9 mouse cellular contexts compared by ENCODE assay signal in genomic region chr4:89427345-89428293, GRCm38 (mm10).
A peak's percentile ranks its signal among the peaks of the same experiment; 100 is the strongest.
DNase-seq lines count a peak whose midpoint lies in the region; ATAC-seq and TF ChIP-seq lines count a peak whose summit lies in the region.
"Had no signal": no experiment of that assay in that cellular context is flagged by ENCODE, and none has a peak within 500 bp of the region (broad histone marks: within the 10 kb centered on the region; RNA-seq: fewer than 3 reads in every experiment).

No protein-coding gene starts in this region.

- peaks cover 6% of the 10 kb centered on the region for H3K4me1 ChIP-seq in embryonic facial prominence, embryonic 10.5 days
- H3K4me1 ChIP-seq in midbrain, embryonic 16.5 days (ENCODE audit: control insufficient read depth, insufficient read depth, low read length), result no peaks in the 10 kb centered on the region
- no peaks in the 10 kb centered on the region for H3K4me1 ChIP-seq in thymus, adult 2 months (replicated peaks; ENCODE audit: control insufficient read depth, insufficient read depth, low read length)
- H3K4me1 ChIP-seq: liver, embryonic 13.5 days had no signal

- H3K9ac ChIP-seq in midbrain, embryonic 16.5 days (ENCODE audit: low read depth, low read length), result no peak overlapping the region
- H3K9ac ChIP-seq: liver, embryonic 13.5 days had no signal

- H3K36me3 ChIP-seq in embryonic facial prominence, embryonic 10.5 days (replicated peaks), result no peaks in the 10 kb centered on the region
- H3K36me3 ChIP-seq in midbrain, embryonic 16.5 days (ENCODE audit: control insufficient read depth, insufficient read depth, low read length), result no peaks in the 10 kb centered on the region
- no peaks in the 10 kb centered on the region for H3K36me3 ChIP-seq in thymus, adult 2 months (ENCODE audit: control insufficient read depth, insufficient read depth, low read length)
- H3K36me3 ChIP-seq: liver, embryonic 13.5 days had no signal

- no peaks in the 10 kb centered on the region for H3K27me3 ChIP-seq in embryonic facial prominence, embryonic 10.5 days (replicated peaks; ENCODE audit: low read depth, poor library complexity, severe bottlenecking)
- no peaks in the 10 kb centered on the region for H3K27me3 ChIP-seq in midbrain, embryonic 16.5 days (ENCODE audit: control insufficient read depth, insufficient read depth, low read depth, low read length)
- H3K27me3 ChIP-seq in thymus, adult 2 months (ENCODE audit: control insufficient read depth, insufficient read depth, low read length), result no peaks in the 10 kb centered on the region
- H3K27me3 ChIP-seq: liver, embryonic 13.5 days had no signal

- no peak overlapping the region for H3K27ac ChIP-seq in embryonic facial prominence, embryonic 10.5 days (replicated peaks)
- H3K27ac ChIP-seq in midbrain, embryonic 16.5 days (ENCODE audit: low read length), result no peak overlapping the region
- no peak overlapping the region for H3K27ac ChIP-seq in thymus, adult 2 months (ENCODE audit: control insufficient read depth, insufficient read depth, low read length)
- H3K27ac ChIP-seq: liver, embryonic 13.5 days had no signal

- TF ChIP-seq POLR2A in thymus, adult 2 months (IDR thresholded peaks at IDR 0.05; ENCODE audit: control insufficient read depth, extremely low read depth, insufficient read depth, low read length, poor library complexity), result no peak

- 56% methylated on average over 9 of the region's 9 CpGs for WGBS in embryonic facial prominence, embryonic 10.5 days
- 54% methylated on average over 9 of the region's 9 CpGs for WGBS in midbrain, embryonic 16.5 days
- 63% methylated on average over 9 of the region's 9 CpGs for WGBS in thymus, adult 2 months

- DNase-seq in urinary bladder, adult 18-20 months (ENCODE audit: low spot score in 2 of 2), result peak; percentile 21 to 46
- DNase-seq in urinary bladder, postnatal 10 days (ENCODE audit: low spot score), result no peak
- peak; percentile 46 for DNase-seq in embryonic facial prominence, embryonic 10.5 days (ENCODE audit: low spot score)
- peak; percentile 66 for DNase-seq in heart, postnatal 4 days
- peak; percentile 51 for DNase-seq in layer of hippocampus, adult 9-11 months
- DNase-seq in urinary bladder, postnatal 4 days (ENCODE audit: low spot score in 2 of 2), result peak; percentile 36 to 62
- no peak for DNase-seq in thymus, adult 2 months
- DNase-seq: liver, embryonic 13.5 days had no signal

- peak; percentile 83 for ATAC-seq in midbrain, embryonic 16.5 days

- TF ChIP-seq CTCF in thymus, adult 2 months (IDR thresholded peaks at IDR 0.05; ENCODE audit: borderline replicate concordance, control insufficient read depth, extremely low read depth, insufficient read depth, low read length, poor library complexity), result no peak

- no peak overlapping the region for H3K4me2 ChIP-seq in midbrain, embryonic 16.5 days (ENCODE audit: low read length)
- H3K4me2 ChIP-seq: liver, embryonic 13.5 days had no signal

- no peaks in the 10 kb centered on the region for H3K9me3 ChIP-seq in embryonic facial prominence, embryonic 10.5 days
- H3K9me3 ChIP-seq in midbrain, embryonic 16.5 days (replicated peaks; ENCODE audit: control insufficient read depth, low read length, poor library complexity, severe bottlenecking), result no peaks in the 10 kb centered on the region
- H3K9me3 ChIP-seq: liver, embryonic 13.5 days had no signal

- H3K4me3 ChIP-seq in embryonic facial prominence, embryonic 10.5 days, result no peak overlapping the region
- no peak overlapping the region for H3K4me3 ChIP-seq in midbrain, embryonic 16.5 days (ENCODE audit: low read depth, low read length)
- H3K4me3 ChIP-seq in thymus, adult 2 months (ENCODE audit: control insufficient read depth, insufficient read depth, low read length), result no peak overlapping the region
- H3K4me3 ChIP-seq: liver, embryonic 13.5 days had no signal

Comparison
In these comparisons a context has a peak if more than half of its experiments do, and no peak if none do; other contexts are left out.
1. DNase-seq: peak in urinary bladder, adult 18-20 months (2 of 2), embryonic facial prominence, embryonic 10.5 days (single experiment), heart, postnatal 4 days (single experiment), layer of hippocampus, adult 9-11 months (single experiment) and urinary bladder, postnatal 4 days (2 of 2); none in urinary bladder, postnatal 10 days (single experiment) and thymus, adult 2 months (single experiment).